Mouse (Mus musculus) midbrain, embryonic 13.5 days (tissue): Measurements from ENCODE around the gene Myo1h. TPM values are rescaled to one million over a fixed set of nuclear protein-coding genes. Genes with fewer than 3 reads are reported as not detected.

Source experiments
- ATAC-seq: fragments of 200-750 bp; cut with Nextera tagmentation; 2 replicates; pipeline ENCODE4 v1.8.0; 2017; ENCODE audit warnings: mild to moderate bottlenecking, moderate TSS enrichment, moderate library complexity
- H3K27ac ChIP-seq: fragments of 300-500 bp; sonication (generic); 2 replicates; pipeline ENCODE4 v1.5.1; 2015; ENCODE audit warnings: inconsistent platforms, mild to moderate bottlenecking, moderate library complexity
- H3K27me3 ChIP-seq: fragments of 300-500 bp; sonication (generic); 2 replicates; pipeline ENCODE4 v1.6.1; 2015; ENCODE audit warnings: mild to moderate bottlenecking, inconsistent platforms
- H3K36me3 ChIP-seq: fragments of 300-500 bp; sonication (generic); 2 replicates; pipeline ENCODE4 v1.6.1; 2015; ENCODE audit warnings: mild to moderate bottlenecking, inconsistent platforms
- H3K4me1 ChIP-seq: fragments of 300-500 bp; sonication (generic); replicated peaks from 2 replicates; pipeline ENCODE4 v1.6.1; 2015; ENCODE audit warnings: inconsistent platforms
- H3K4me2 ChIP-seq: fragments of 300-500 bp; sonication (generic); replicated peaks from 2 replicates; pipeline ENCODE4 v1.6.1; 2015; ENCODE audit warnings: moderate library complexity, mild to moderate bottlenecking, inconsistent platforms
- H3K4me3 ChIP-seq: fragments of 300-500 bp; sonication (generic); replicated peaks from 2 replicates; pipeline ENCODE4 v1.5.1; 2015; ENCODE audit warnings: mild to moderate bottlenecking, inconsistent platforms
- H3K9ac ChIP-seq: fragments of 300-500 bp; sonication (generic); replicated peaks from 2 replicates; pipeline ENCODE4 v1.6.1; 2015; ENCODE audit warnings: mild to moderate bottlenecking, inconsistent platforms
- H3K9me3 ChIP-seq: fragments of 300-500 bp; sonication (generic); 2 replicates; pipeline ENCODE4 v1.6.1; 2016; ENCODE audit warnings: mild to moderate bottlenecking, inconsistent platforms
- WGBS: fragments of 180-500 bp; shearing (Covaris S2); methylation state at CpG from one replicate; pipeline ENCODE4 v1.1.7; 2015; 5-methylcytosine and 5-hydroxymethylcytosine counted together
- polyA plus RNA-seq: library from polyadenylated mRNA; unstranded; fragments of >200 nt; fragmentation: Nextera tagmentation; extraction: Ambion mirVana; gene quantifications from 2 replicates; pipeline ENCODE4 v1.2.1, GENCODE M21; 2015

The Myo1h gene
- polyA plus RNA-seq, 1 experiment from 2014 or later: 0.58 TPM

GRCm38 (mm10) chr5:114298212-114298894 lies 9.4 kb downstream of the Myo1h start:
- Histone ChIP-seq H3K4me1 (peaks cover 53% of the 10 kb centered on the region), H3K36me3 (no peaks in the 10 kb centered on the region), H3K9ac (no peak overlapping the region), H3K4me3 (no peak overlapping the region), H3K4me2 (no peak overlapping the region), H3K27ac (peak overlapping the region; percentile 68), H3K27me3 (peaks cover 61% of the 10 kb centered on the region), H3K9me3 (no peaks in the 10 kb centered on the region)
- ATAC-seq: peak; percentile 28; the same call in 1 of the 2 replicates
- WGBS: 41% methylated on average over 18 of the region's 18 CpGs

DNA sequence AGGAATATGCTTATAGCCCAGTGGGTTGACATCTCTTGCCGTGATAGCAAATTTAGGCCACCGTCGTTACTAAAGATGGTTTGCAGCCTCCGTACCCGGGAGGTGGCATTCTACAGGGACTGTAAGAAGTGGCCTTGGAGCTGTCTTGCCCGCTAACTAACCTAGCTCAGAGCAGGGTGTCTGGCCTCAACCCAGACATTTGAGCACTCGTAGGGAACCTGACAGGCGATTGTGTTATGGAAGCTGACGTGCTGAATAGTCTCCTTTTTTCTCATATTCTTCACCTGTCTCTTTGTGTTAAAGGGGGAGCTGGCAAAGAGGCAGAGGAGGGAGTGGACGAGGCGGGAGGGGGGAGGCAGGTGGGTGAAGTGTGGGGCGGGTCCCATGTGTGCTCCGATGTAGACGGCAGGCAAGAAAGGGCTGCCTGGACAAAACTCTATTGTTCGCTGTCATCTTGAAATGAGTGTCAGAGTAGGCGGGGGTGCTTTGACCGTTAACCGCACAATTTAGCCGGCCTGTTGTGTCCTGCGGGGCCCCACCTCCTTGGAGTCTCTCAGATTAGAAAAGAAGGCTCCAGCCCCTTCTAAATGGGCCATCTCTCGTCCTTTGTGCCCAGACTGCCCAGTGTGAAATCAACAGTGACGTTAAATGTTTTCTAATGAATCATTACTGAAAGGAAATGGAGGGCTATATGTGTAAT lies 10.3 kb downstream of the Myo1h start:
- 15% methylated on average over 22 of the region's 22 CpGs for WGBS
- H3K4me2 ChIP-seq: peak overlapping the region; percentile 27

DNA sequence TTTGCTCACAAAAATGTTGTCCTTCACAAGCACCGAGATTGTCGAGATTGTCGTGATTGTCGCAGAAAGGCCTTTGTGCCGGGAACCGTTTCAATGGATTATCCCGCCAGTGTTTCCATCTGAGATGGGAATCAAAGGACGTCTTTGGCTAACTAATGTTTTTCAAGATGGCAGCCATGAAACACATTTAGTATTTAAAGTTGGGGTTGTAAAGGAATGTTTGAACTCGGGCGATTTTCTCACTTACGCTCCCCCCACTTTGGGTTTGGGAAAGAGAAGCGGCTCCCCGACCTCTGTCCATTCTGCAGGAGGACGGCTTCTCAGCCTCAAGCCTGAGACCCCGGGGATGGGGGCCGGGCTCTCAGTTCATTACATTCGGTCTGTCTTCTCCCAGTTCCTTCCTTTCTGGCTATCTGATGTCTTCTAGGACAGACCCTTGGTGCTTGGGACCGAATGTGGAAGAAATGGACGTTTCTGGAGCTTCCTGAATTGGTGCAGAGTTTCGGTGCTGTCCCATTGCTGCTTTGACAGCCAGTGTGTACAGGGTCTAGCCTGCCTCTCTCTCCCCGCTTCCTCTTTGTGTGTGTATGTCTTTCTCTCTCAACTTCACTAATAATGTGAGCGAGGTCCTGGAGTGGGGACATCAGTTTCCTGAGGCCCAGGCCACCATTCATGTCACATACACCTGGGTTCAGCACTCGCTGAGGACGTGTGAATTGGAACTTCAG lies 11.1 kb downstream of the Myo1h start:
- peak overlapping the region; percentile 27; the same call in 1 of the 2 replicates for H3K4me2 ChIP-seq
- H3K27me3 ChIP-seq: peaks cover 64% of the 10 kb centered on the region
- H3K9me3 ChIP-seq: no peaks in the 10 kb centered on the region
- peak overlapping the region; percentile 32; the same call in 1 of the 2 replicates for H3K27ac ChIP-seq
- 34% methylated on average over 24 of the region's 24 CpGs for WGBS
- no peak overlapping the region for H3K9ac ChIP-seq
- H3K36me3 ChIP-seq: no peaks in the 10 kb centered on the region
- H3K4me3 ChIP-seq: no peak overlapping the region
- peaks cover 49% of the 10 kb centered on the region for H3K4me1 ChIP-seq
- no peak for ATAC-seq

More for the DNA sequence above, 10.3 kb downstream of the Myo1h start:
- H3K4me3 ChIP-seq: no peak overlapping the region
- no peak overlapping the region; the same call in 1 of the 2 replicates for H3K9ac ChIP-seq
- peaks cover 64% of the 10 kb centered on the region for H3K27me3 ChIP-seq
- H3K4me1 ChIP-seq: peaks cover 49% of the 10 kb centered on the region
- ATAC-seq: peak; percentile 87
- no peaks in the 10 kb centered on the region for H3K9me3 ChIP-seq
- H3K36me3 ChIP-seq: no peaks in the 10 kb centered on the region
- H3K27ac ChIP-seq: peak overlapping the region; percentile 68

DNA sequence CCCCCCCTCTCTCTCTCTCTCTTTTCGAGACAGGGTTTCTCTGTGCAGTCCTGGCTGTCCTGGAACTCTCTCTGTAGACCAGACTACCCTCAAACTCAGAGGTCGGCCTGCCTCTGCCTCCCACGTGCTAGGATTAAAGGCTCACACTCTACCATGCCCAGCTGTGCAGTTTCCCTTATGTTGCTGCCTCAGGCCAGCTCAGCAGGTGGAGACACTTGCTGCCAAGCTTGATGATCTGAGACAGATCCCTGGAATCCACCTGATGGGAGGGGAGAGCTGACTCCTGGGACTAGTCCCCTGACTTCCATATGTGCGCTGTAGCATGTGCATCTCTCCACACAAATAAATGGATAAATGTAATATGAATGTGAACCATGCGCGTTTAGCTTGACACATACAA lies 14.2 kb downstream of the Myo1h start:
- 78% methylated on average over 6 of the region's 6 CpGs for WGBS
- Histone ChIP-seq H3K9ac (no peak overlapping the region), H3K27ac (no peak overlapping the region), H3K4me2 (no peak overlapping the region), H3K4me3 (no peak overlapping the region), H3K4me1 (peaks cover 28% of the 10 kb centered on the region), H3K36me3 (no peaks in the 10 kb centered on the region), H3K9me3 (no peaks in the 10 kb centered on the region), H3K27me3 (peaks cover 64% of the 10 kb centered on the region)
- no peak for ATAC-seq

DNA sequence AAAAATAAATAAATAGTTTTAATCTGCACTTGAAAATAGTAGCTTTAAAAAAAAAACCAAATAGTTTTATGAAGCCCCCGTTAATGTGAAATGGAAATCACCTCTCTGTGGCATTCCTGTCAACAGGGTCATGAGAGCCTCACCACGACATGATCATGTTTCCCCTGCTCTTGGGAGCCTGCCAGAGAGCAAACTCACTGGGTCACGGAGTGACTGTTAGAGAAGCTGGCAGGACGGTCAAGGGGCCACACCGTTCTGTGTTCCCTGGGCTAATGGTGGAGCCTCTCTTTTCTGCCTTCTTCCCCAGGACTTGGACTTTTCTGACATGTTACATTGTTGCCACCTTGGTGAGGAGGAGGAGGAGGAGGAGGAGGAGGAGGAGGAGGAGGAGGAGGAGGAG lies 17.5 kb downstream of the Myo1h start:
- no peak for ATAC-seq
- peaks cover 74% of the 10 kb centered on the region for H3K27me3 ChIP-seq
- 83% methylated on average over 5 of the region's 5 CpGs for whole genome bisulfite sequencing

GRCm38 (mm10) chr5:114308765-114309679 lies 20.1 kb downstream of the Myo1h start:
- H3K36me3 ChIP-seq: no peaks in the 10 kb centered on the region
- peak; percentile 70 for ATAC-seq
- no peak overlapping the region for H3K27ac ChIP-seq
- H3K9me3 ChIP-seq: no peaks in the 10 kb centered on the region
- no peak overlapping the region for H3K4me3 ChIP-seq
- H3K4me1 ChIP-seq: no peaks in the 10 kb centered on the region
- WGBS: 33% methylated on average over 18 of the region's 18 CpGs
- H3K27me3 ChIP-seq: peaks cover 64% of the 10 kb centered on the region
- no peak overlapping the region for H3K9ac ChIP-seq
- peak overlapping the region; percentile 13; the same call in 1 of the 2 replicates for H3K4me2 ChIP-seq

More for the DNA sequence above, 17.5 kb downstream of the Myo1h start:
- Histone ChIP-seq H3K4me1 (no peaks in the 10 kb centered on the region), H3K9ac (no peak overlapping the region), H3K4me2 (no peak overlapping the region), H3K4me3 (no peak overlapping the region), H3K36me3 (no peaks in the 10 kb centered on the region), H3K27ac (no peak overlapping the region), H3K9me3 (no peaks in the 10 kb centered on the region)

GRCm38 (mm10) chr5:114309680-114310036 lies 20.7 kb downstream of the Myo1h start:
- Histone ChIP-seq H3K4me1 (0 out of 2 replicates have a peak, but pooled peaks cover under 1% of the 10 kb centered on the region), H3K9ac (no peak overlapping the region), H3K27ac (no peak overlapping the region), H3K27me3 (peaks cover 58% of the 10 kb centered on the region), H3K36me3 (no peaks in the 10 kb centered on the region), H3K4me3 (no peak overlapping the region), H3K9me3 (no peaks in the 10 kb centered on the region), H3K4me2 (peak overlapping the region; percentile 13; the same call in 1 of the 2 replicates)
- 39% methylated on average over 11 of the region's 11 CpGs for WGBS
- ATAC-seq: peak; percentile 28; the same call in 1 of the 2 replicates

DNA sequence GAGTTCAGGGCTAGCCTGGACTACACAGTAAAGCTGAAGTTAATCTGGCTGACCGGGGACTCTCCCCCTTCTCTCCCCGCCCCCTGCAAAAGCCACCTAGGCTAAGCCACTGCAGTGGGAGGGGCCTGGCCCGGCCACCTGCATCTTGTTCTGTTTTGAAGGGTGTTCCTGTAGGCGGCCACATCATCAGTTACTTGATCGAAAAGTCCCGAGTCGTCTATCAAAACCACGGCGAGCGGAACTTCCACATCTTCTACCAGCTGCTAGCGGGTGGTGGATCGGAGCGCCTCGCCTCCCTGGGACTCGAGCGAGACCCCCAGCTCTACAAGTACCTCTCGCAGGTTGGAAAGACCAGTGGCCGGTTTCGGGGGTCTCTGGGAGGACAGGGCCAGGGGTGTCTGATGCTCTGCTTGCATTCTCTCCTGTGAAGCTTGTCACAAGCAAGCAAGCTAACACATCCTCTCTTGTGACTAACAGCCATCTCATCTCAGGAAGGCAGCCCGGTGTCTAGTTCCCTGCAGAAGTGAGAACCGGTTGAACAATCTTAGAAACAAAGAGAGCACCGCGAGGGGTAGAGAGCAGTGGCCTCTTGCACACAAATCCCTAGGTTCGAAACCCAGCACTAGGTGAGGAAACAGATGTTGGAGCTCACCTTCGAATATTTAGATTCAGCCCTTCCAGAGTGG lies 34.3 kb downstream of the Myo1h start:
- H3K4me3 ChIP-seq: no peak overlapping the region
- peaks cover 8% of the 10 kb centered on the region; the same call in 1 of the 2 replicates for H3K27me3 ChIP-seq
- no peak overlapping the region for H3K27ac ChIP-seq
- 58% methylated on average over 25 of the region's 25 CpGs for WGBS
- H3K9ac ChIP-seq: no peak overlapping the region
- peaks cover 10% of the 10 kb centered on the region for H3K4me1 ChIP-seq
- no peak overlapping the region for H3K4me2 ChIP-seq
- no peaks in the 10 kb centered on the region for H3K9me3 ChIP-seq
- ATAC-seq: no peak
- no peaks in the 10 kb centered on the region for H3K36me3 ChIP-seq

DNA sequence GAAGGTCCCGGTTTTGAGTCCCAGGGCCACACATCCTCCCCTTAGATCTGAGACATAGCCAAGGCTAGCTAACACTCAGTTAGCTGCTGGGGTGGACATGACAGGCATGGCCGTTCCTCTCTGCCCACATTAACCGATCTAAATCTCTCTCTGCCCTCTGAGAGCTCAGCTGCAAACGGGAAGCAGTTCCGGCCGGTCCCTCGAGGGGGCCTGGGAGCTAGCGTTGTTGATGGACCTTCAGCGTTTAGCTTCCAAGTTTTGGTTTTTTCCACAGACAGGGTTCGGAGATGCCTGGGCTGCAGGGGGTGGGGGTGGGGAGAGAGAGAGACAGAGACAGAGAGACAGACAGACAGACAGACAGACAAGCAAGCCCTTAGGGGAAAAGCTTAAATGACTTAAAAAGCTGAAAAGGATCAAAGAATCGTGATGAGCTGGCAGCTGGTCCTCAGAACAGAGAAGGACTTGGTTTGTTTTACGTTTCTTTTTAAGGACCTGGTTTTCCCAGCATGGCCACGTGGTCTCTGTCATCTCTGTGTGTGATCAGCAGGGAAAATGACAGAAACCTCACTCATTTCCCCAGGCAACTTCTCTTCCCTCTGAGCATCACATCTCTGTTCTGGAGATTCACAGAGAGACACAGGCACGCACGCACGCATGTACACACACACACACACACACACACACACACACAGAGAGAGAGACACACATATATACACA lies 35.0 kb downstream of the Myo1h start:
- 15% methylated on average over 16 of the region's 16 CpGs for WGBS
- Histone ChIP-seq H3K9me3 (no peaks in the 10 kb centered on the region), H3K4me2 (peak overlapping the region; percentile 24), H3K9ac (0 out of 2 replicates have a peak overlapping the region, but pooled peaks have one; percentile 3), H3K4me3 (no peak overlapping the region), H3K27ac (no peak overlapping the region), H3K27me3 (peaks cover 8% of the 10 kb centered on the region; the same call in 1 of the 2 replicates), H3K4me1 (peaks cover 10% of the 10 kb centered on the region), H3K36me3 (no peaks in the 10 kb centered on the region)
- ATAC-seq: 0 out of 2 replicates have a peak, but pooled peaks have one; percentile 34

DNA sequence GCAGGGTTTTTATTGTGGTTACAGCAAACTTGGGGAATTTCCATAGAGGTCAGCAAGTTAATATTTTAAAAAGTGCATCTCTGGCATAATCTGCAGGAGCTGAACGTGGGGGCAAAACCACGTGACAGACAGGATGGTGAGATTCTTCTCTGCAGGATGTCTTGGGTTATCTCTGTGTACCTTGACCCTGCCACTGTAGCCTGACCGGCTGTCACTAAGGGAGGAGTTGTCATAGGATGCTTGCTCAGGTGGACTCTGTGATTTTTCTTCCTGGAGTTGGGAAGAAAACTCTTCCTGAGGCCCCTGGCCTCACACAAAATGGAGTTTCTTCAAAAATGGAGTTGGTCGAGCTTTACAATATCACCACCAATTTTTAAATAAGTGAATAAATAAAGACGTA lies 54.0 kb downstream of the Myo1h start:
- Histone ChIP-seq H3K27me3 (no peaks in the 10 kb centered on the region), H3K36me3 (no peaks in the 10 kb centered on the region), H3K4me2 (no peak overlapping the region), H3K4me1 (no peaks in the 10 kb centered on the region), H3K9ac (no peak overlapping the region), H3K27ac (no peak overlapping the region), H3K4me3 (no peak overlapping the region), H3K9me3 (no peaks in the 10 kb centered on the region)
- no peak for ATAC-seq
- 87% methylated on average over 5 of the region's 5 CpGs for WGBS
